Mouse (Mus musculus) megakaryocyte, embryonic 14.5 days (primary cell): ENCODE data around the gene Cacng4.

ENCODE experiments used
- FLI1 ChIP-seq: IDR thresholded peaks from 2 replicates; pipeline ENCODE4 v1.6.1; 2012; ENCODE audit warnings: low read length, inconsistent platforms, mixed read lengths
- GATA1 ChIP-seq: IDR thresholded peaks from 3 replicates; pipeline ENCODE4 v1.6.1; 2012; ENCODE audit warnings: mixed read lengths, low read length, inconsistent platforms, borderline replicate concordance

GRCm38 (mm10) chr11:107720264-107721021, 73.9 kb downstream of the Cacng4 start:
- TF ChIP-seq GATA1 (no peak), FLI1 (no peak)
